ENCODE assay signal across 23 mouse cellular contexts in the genomic region with DNA sequence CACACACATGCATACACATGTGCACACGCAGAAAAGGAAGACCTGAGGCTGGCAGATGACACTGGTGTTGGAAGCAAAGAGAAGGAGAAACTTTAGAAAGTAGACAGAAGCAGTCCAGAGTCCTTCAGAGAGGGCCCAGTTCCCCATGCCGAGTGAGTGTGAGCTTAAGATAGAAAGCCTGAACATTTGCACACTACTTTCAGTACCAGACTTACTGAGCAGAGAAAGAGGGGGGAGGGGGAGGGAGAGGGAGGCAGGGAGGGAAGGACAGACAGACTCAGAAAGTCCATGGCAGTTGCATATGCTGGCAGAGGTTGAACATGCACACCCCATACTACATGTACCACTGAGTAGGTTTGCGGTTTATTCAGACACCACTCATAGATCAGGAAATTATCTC. TPM values are rescaled to one million over a fixed set of nuclear protein-coding genes. Genes with fewer than 3 reads are reported as not detected.
A peak's percentile ranks its signal among the peaks of the same experiment; 100 is the strongest.
DNase-seq lines count a peak whose midpoint lies in the region; ATAC-seq and TF ChIP-seq lines count a peak whose summit lies in the region.
"Had no signal": no experiment of that assay in that cellular context is flagged by ENCODE, and none has a peak within 500 bp of the region (broad histone marks: within the 10 kb centered on the region; RNA-seq: fewer than 3 reads in every experiment).

No protein-coding gene starts in this region.

- WGBS in liver, embryonic 12.5 days (ENCODE audit: insufficient replicate concordance): 59% methylated on average over 3 of the region's 3 CpGs

- H3K27me3 ChIP-seq in CH12.LX (replicated peaks): no peaks in the 10 kb centered on the region
- H3K27me3 ChIP-seq in liver, embryonic 12.5 days (replicated peaks): peaks cover 10% of the 10 kb centered on the region; the same call in 1 of the 2 replicates
- H3K27me3 ChIP-seq: embryonic facial prominence, embryonic 15.5 days; heart, embryonic 15.5 days; hindbrain, embryonic 15.5 days had no signal

- in situ Hi-C loops in CH12.LX (cut with MboI; ENCODE audit: low pct_ligation_motif_present, low pct_unique_long_range_greater_than_20kb, low sequenced_read_pairs): no loop called here

- H3K9ac ChIP-seq in CH12.LX (ENCODE audit: insufficient read depth, low read depth): peak overlapping the region; percentile 62
- H3K9ac ChIP-seq in liver, embryonic 12.5 days: no peak overlapping the region
- H3K9ac ChIP-seq: embryonic facial prominence, embryonic 15.5 days; heart, embryonic 15.5 days; hindbrain, embryonic 15.5 days had no signal

- peaks cover 15 to 36% of the 10 kb centered on the region in 2 experiments for H3K4me1 ChIP-seq in CH12.LX (ENCODE audit: control insufficient read depth in 1 of 2, insufficient read depth in 2 of 2)
- H3K4me1 ChIP-seq in liver, embryonic 12.5 days: peaks cover 5% of the 10 kb centered on the region; the same call in 1 of the 2 replicates
- H3K4me1 ChIP-seq: embryonic facial prominence, embryonic 15.5 days; forebrain, embryonic 10.5 days; hindbrain, embryonic 15.5 days had no signal

- ATAC-seq in liver, embryonic 12.5 days: no peak
- ATAC-seq: forebrain, embryonic 14.5 days; inflammation-experienced regulatory T-cells, adult 6 months had no signal

- no peaks in the 10 kb centered on the region for H3K36me3 ChIP-seq in CH12.LX (replicated peaks in 1 of 2; ENCODE audit: control insufficient read depth in 1 of 2, insufficient read depth in 1 of 2, low read length in 1 of 2)
- no peaks in the 10 kb centered on the region for H3K36me3 ChIP-seq in liver, embryonic 12.5 days
- H3K36me3 ChIP-seq: embryonic facial prominence, embryonic 15.5 days; forebrain, embryonic 10.5 days; heart, embryonic 10.5 days; heart, embryonic 15.5 days; hindbrain, embryonic 15.5 days had no signal

- no peak for TF ChIP-seq CTCF in CH12.LX (conservative IDR thresholded peaks at IDR 0.05 in 1 of 2, IDR thresholded peaks at IDR 0.05 in 1 of 2; ENCODE audit: low read depth in 2 of 2, low read length in 2 of 2)

- H3K27ac ChIP-seq in CH12.LX (ENCODE audit: insufficient read depth, low read depth): peak overlapping the region; percentile 99
- H3K27ac ChIP-seq in liver, embryonic 12.5 days: no peak overlapping the region
- H3K27ac ChIP-seq: embryonic facial prominence, embryonic 15.5 days; forebrain, embryonic 10.5 days; gastrocnemius, adult 2 months; heart, embryonic 10.5 days; heart, embryonic 15.5 days; hindbrain, embryonic 15.5 days had no signal

- dilution Hi-C loops in CH12.LX (cut with MboI; ENCODE audit: extremely low pct_ligation_motif_present, extremely low pct_unique_long_range_greater_than_20kb, low sequenced_read_pairs): no loop called here

- TF ChIP-seq POLR2A in CH12.LX (IDR thresholded peaks at IDR 0.05; ENCODE audit: low read depth, low read length): peak; percentile 47; the same call in 1 of the 2 replicates

- TF ChIP-seq RAD21 in CH12.LX (IDR thresholded peaks at IDR 0.05; ENCODE audit: low read depth, low read length): no peak

- H3K79me2 ChIP-seq in CH12.LX (replicated peaks; ENCODE audit: control insufficient read depth, extremely low read depth, insufficient read depth, poor library complexity, severe bottlenecking): no peaks in the 10 kb centered on the region

- H3K4me2 ChIP-seq in CH12.LX (ENCODE audit: insufficient read depth, low read depth, poor library complexity, severe bottlenecking): peak overlapping the region; percentile 85
- H3K4me2 ChIP-seq in liver, embryonic 12.5 days: no peak overlapping the region
- H3K4me2 ChIP-seq: embryonic facial prominence, embryonic 15.5 days; heart, embryonic 15.5 days; hindbrain, embryonic 15.5 days had no signal

- no peak overlapping the region for H3K4me3 ChIP-seq in CH12.LX (replicated peaks in 1 of 3; ENCODE audit: low read depth in 2 of 3, low read length in 2 of 3, poor library complexity in 1 of 3)
- no peak overlapping the region for H3K4me3 ChIP-seq in liver, embryonic 12.5 days
- H3K4me3 ChIP-seq: embryonic facial prominence, embryonic 15.5 days; erythroblast, embryonic 14.5 days; forebrain, embryonic 10.5 days; gastrocnemius, adult 2 months; heart, embryonic 10.5 days; heart, embryonic 15.5 days; hindbrain, embryonic 15.5 days had no signal

- DNase-seq in thymus, postnatal 0 days (ENCODE audit: low spot score): peak; percentile 41
- no peak for DNase-seq in thymus, postnatal 10 days (ENCODE audit: low spot score in 2 of 2)
- DNase-seq in CH12.LX (ENCODE audit: extremely low read depth): peak; percentile 81
- DNase-seq in induced T-regulatory cell, adult 2 months (ENCODE audit: low read depth): peak; percentile 35
- peak; percentile 44 for DNase-seq in naive thymus-derived CD4-positive, alpha-beta T cell, adult 2 months (ENCODE audit: low read depth)
- no peak for DNase-seq in cerebellum, adult 18-20 months
- DNase-seq in c-Kit-positive CD71-positive TER-119-positive erythroid progenitor cells, embryonic 14.5 days (ENCODE audit: low spot score): no peak
- DNase-seq: adrenal gland, postnatal 10 days; cerebellum, adult 11-12 months; cerebellum, adult 9-11 months; embryo, embryonic 11 days; gastrocnemius, adult 2 months; gastrocnemius, postnatal 36 days; heart, adult 18-20 months had no signal

- TF ChIP-seq EP300 in CH12.LX (IDR thresholded peaks at IDR 0.05; ENCODE audit: low read length): peak; percentile 94

- peaks cover 10% of the 10 kb centered on the region for H3K9me3 ChIP-seq in CH12.LX (replicated peaks; ENCODE audit: low read length)
- 0 out of 2 replicates have a peak, but pooled peaks cover 4% of the 10 kb centered on the region for H3K9me3 ChIP-seq in liver, embryonic 12.5 days (replicated peaks)
- H3K9me3 ChIP-seq: embryonic facial prominence, embryonic 15.5 days; forebrain, embryonic 10.5 days; heart, embryonic 10.5 days; heart, embryonic 15.5 days; hindbrain, embryonic 15.5 days had no signal

TF ChIP-seq in CH12.LX, 34 proteins besides CTCF, POLR2A, EP300 and RAD21 (continues in another document):
- peak; percentile 14; the same call in 1 of the 2 replicates for TF ChIP-seq ZKSCAN1 (IDR thresholded peaks at IDR 0.05; ENCODE audit: borderline replicate concordance, low read depth, low read length)
- peak; percentile 82 for TF ChIP-seq MAX (IDR thresholded peaks at IDR 0.05; ENCODE audit: low read length)
- 0 out of 2 replicates have a peak, but pooled peaks have one; percentile 68 for TF ChIP-seq MYC (IDR thresholded peaks at IDR 0.05; ENCODE audit: low read depth, low read length)
- TF ChIP-seq USF2 (conservative IDR thresholded peaks at IDR 0.05; ENCODE audit: low read depth, low read length): no peak
- TF ChIP-seq GABPA (IDR thresholded peaks at IDR 0.05; ENCODE audit: insufficient replicate concordance, low read depth, low read length): no peak
- peak; percentile 37; the same call in 1 of the 2 replicates for TF ChIP-seq SMC3 (IDR thresholded peaks at IDR 0.05; ENCODE audit: low read depth, low read length)
- peak; percentile 59 for TF ChIP-seq HCFC1 (IDR thresholded peaks at IDR 0.05; ENCODE audit: low read depth, low read length)
- TF ChIP-seq MAZ (IDR thresholded peaks at IDR 0.05; ENCODE audit: low read depth, low read length): peak; percentile 98
- TF ChIP-seq UBTF (IDR thresholded peaks at IDR 0.05; ENCODE audit: low read depth, low read length): no peak
- peak; percentile 53 for TF ChIP-seq MXI1 (IDR thresholded peaks at IDR 0.05; ENCODE audit: low read depth, low read length)
- peak; percentile 98 for TF ChIP-seq IRF4 (IDR thresholded peaks at IDR 0.05; ENCODE audit: low read depth, low read length)
- TF ChIP-seq PAX5 (IDR thresholded peaks at IDR 0.05; ENCODE audit: low read length): no peak
- TF ChIP-seq BHLHE40 (IDR thresholded peaks at IDR 0.05; ENCODE audit: low read depth, low read length): peak; percentile 93
- TF ChIP-seq NRF1 (IDR thresholded peaks at IDR 0.05; ENCODE audit: low read depth, low read length): peak; percentile 40; the same call in 1 of the 2 replicates
- 0 out of 2 replicates have a peak, but pooled peaks have one; percentile 58 for TF ChIP-seq CHD1 (IDR thresholded peaks at IDR 0.05; ENCODE audit: low read depth, low read length)
- TF ChIP-seq JUN (IDR thresholded peaks at IDR 0.05; ENCODE audit: insufficient read depth, low read depth, low read length): peak; percentile 74
- no peak for TF ChIP-seq ZMIZ1 (IDR thresholded peaks at IDR 0.05; ENCODE audit: low read depth, low read length)
- no peak for TF ChIP-seq POLR2AphosphoS2 (IDR thresholded peaks at IDR 0.05; ENCODE audit: low read depth, low read length)
- peak; percentile 54 for TF ChIP-seq ELF1 (IDR thresholded peaks at IDR 0.05; ENCODE audit: low read depth, low read length)
- TF ChIP-seq RCOR1 (conservative IDR thresholded peaks at IDR 0.05; ENCODE audit: low read depth, low read length): peak; percentile 95
- peak; percentile 91 for TF ChIP-seq TCF12 (IDR thresholded peaks at IDR 0.05; ENCODE audit: low read depth, low read length)
- TF ChIP-seq TBP (conservative IDR thresholded peaks at IDR 0.05; ENCODE audit: low read depth, low read length): 0 out of 2 replicates have a peak, but pooled peaks have one; percentile 33
- TF ChIP-seq ETS1 (conservative IDR thresholded peaks at IDR 0.05; ENCODE audit: low read depth, low read length): peak; percentile 90
- TF ChIP-seq CHD2 (IDR thresholded peaks at IDR 0.05; ENCODE audit: low read length): peak; percentile 95
- no peak for TF ChIP-seq ZC3H11A (IDR thresholded peaks at IDR 0.05; ENCODE audit: low read depth, low read length)
- TF ChIP-seq NELFE (IDR thresholded peaks at IDR 0.05; ENCODE audit: low read depth, low read length): peak; percentile 50; the same call in 1 of the 2 replicates
- TF ChIP-seq MAFK (IDR thresholded peaks at IDR 0.05; ENCODE audit: insufficient replicate concordance, low read length): peak; percentile 87
- TF ChIP-seq SIN3A (IDR thresholded peaks at IDR 0.05; ENCODE audit: low read length): peak; percentile 88
- TF ChIP-seq USF1 (IDR thresholded peaks at IDR 0.05; ENCODE audit: low read depth, low read length): no peak

RNA-seq across cellular contexts. Expression of a gene that starts 13.8 kb away (rescaled TPM):
- polyA plus RNA-seq in thymus, postnatal 0 days (2015; fragmentation: Nextera tagmentation; extraction: Ambion mirVana): 17.4 and 18.0 TPM in 2 replicates
- total RNA-seq in CH12.LX (2012; rRNA removed) (38.9 and 39.5 TPM in 2 replicates), CH12.LX (2014; rRNA removed) (23.1 and 24.9 TPM in 2 replicates)
- 21.2 and 26.2 TPM in 2 replicates for polyA plus RNA-seq in CH12.LX (2012; ENCODE audit: insufficient read length, low read depth)
- 5.2 and 6.2 TPM in 2 replicates for polyA plus RNA-seq in liver, embryonic 12.5 days (2016; fragmentation: Nextera tagmentation; extraction: Ambion mirVana)

RNA-seq across cellular contexts. Expression of a gene that starts 38.5 kb away (rescaled TPM):
- 3.6 and 5.1 TPM in 2 replicates for polyA plus RNA-seq in thymus, postnatal 0 days (2015; fragmentation: Nextera tagmentation; extraction: Ambion mirVana)
- total RNA-seq in CH12.LX (2012; rRNA removed) (55.7 and 76.1 TPM in 2 replicates), CH12.LX (2014; rRNA removed) (61.8 and 65.1 TPM in 2 replicates)
- 57.8 and 68.9 TPM in 2 replicates for polyA plus RNA-seq in CH12.LX (2012; ENCODE audit: insufficient read length, low read depth)
- polyA plus RNA-seq in liver, embryonic 12.5 days (2016; fragmentation: Nextera tagmentation; extraction: Ambion mirVana): 4.5 and 5.1 TPM in 2 replicates

Comparison
In these comparisons a context has a peak if more than half of its experiments do, and no peak if none do; other contexts are left out.
1. DNase-seq: peak in thymus, postnatal 0 days (single experiment), CH12.LX (single experiment), induced T-regulatory cell, adult 2 months (single experiment) and naive thymus-derived CD4-positive, alpha-beta T cell, adult 2 months (single experiment); none in thymus, postnatal 10 days (0 of 2), cerebellum, adult 18-20 months (0 of 2) and c-Kit-positive CD71-positive TER-119-positive erythroid progenitor cells, embryonic 14.5 days (single experiment).